Mouse (Mus musculus) heart, adult 11 months (tissue): Measurements from ENCODE around the gene Fam50b.

Source experiments
- DNase-seq: peaks from one replicate; pipeline ENCODE4 v3.0.0; 2022

Gene Fam50b

DNA sequence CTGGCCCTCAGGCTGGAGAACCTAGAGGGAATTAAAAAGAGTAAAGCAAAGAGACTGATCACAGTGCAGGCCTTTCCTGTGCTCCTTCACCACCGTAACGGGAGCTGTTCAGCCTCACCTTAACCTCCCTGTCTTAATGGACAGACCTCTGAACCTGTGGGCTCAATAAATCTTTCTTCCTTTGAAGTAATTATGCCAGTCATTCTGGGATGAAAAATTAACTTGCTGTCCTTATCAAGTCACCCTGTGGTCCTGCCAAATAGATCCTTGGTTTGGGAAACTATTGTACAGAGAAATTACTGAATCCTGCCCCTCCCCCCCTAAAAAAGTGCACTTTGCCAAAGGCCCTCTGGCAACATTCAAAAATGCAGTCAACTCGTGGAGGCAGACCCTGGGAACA, 4.4 kb downstream of the Fam50b start:
- peak; percentile 73 for DNase-seq

GRCm38 (mm10) chr13:34741254-34741653, 6.6 kb downstream of the Fam50b start:
- peak; percentile 64 for DNase-seq

- peak; percentile 83 for DNase-seq
Observed at GRCm38 (mm10) chr13:34741813-34742568, 7.3 kb downstream of the Fam50b start.

- peak; percentile 87 for DNase-seq
Observed at GRCm38 (mm10) chr13:34746811-34747210, 12.2 kb downstream of the Fam50b start.

DNA sequence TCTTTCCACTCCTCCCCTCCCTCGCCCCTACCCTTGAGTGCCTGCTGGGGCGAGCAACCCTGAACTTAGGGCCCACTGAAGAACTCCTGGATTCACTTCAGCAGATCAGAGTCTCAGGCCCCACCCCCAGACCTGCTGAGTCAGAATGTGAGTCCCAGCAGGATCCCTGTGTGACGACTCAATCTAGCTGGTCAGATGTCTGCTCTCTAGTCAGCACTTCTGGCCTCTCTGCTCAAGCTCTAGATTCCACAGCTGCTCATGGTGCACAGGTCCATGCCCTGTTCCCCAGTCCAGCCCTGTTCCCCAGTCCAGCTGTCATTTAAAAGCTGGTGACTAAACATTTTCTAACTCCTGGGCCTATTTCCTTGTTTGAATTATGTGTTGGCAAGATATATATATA, 13.9 kb downstream of the Fam50b start:
- peak; percentile 87 for DNase-seq

DNA sequence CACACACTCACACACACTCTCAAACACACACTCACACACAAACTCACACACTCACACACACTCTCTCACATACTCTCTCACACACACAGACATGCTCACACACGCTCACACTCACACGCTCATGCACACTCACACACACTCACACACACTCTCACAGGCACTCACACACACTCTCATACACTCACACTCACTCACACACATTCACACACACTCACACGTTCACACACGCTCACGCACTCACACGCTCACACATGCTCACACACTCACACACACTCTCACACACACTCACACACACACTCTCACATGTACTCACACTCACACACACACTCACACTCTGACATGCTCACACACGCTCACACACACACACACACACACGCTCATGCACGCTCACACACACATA, 24.6 kb downstream of the Fam50b start:
- peak; percentile 76 for DNase-seq

DNA sequence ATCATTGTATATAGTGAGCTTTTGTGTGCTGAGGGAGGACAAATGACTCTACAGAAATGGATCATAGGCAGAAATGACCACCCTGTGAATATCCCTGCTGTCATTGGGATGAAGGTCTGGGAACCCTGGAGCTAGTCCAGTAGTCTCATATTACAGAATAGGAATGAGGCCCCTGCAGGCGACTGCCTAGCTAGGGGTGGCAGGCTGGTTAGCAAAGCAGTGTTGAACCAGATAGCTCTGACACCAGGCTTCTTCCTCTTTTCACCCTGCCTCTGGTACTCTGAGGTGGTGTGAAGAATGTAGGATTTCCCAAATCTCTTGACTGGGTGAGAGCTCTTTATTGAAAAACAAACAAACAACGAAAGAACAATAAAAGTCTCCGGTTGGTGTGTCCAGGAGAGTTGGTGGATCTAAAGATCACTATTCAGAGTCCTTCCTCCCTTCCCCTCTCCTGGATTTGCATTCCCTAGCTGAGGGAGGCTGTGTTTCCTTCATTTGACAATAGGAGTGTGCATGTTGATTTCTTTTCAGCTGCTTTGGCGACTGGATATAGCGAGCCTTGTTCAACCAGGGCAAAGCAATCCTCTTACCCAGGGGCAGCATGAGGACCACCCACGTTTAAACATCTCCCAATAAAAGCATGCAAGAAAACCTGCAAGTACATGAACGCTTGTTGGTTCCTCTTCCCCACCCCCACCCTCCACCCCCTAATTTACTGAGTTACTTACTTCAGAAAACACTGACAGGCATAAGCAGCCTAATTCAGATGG, 26.1 kb downstream of the Fam50b start:
- DNase-seq = peak; percentile 81

DNA sequence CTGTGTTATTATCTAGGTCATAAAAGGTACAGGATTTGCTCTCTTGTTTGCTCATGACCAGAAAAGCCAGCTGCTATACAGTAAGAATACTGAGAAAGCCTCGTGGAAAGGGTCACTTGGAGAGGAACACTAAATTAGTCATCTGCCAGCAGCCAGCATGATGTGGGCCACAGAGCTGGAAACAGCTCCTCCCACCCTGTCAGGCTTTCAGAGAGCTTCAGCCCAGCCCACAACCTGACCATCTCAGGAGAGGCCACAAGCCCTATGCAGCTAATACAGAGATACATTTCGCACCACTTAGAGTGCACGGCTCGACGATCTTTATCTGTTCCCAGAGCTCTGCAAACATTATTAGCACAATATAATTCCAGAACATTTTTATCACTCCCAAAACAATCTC, 27.5 kb downstream of the Fam50b start:
- DNase-seq = peak; percentile 83

- peak; percentile 45 for DNase-seq
Observed at GRCm38 (mm10) chr13:34762865-34763264, 28.2 kb downstream of the Fam50b start.

DNA sequence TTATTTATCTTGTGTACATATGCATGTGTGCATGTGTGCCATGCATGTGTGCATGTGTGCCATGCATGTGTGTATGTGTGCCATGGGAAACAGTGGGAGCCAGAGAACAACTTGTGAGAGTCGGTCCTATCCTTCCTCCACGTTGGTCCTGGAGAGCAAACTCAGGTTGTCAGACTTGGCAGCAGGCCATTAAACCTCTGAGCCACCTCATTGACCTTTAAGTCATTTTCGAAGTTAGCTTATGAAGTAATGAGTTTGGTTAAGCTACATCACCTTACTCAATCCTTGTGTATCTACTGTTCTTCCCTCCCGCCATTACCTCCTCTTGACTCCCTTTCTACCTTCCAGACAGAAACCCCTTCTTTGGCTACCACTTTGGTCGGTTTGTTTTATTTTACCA, 30.6 kb downstream of the Fam50b start:
- DNase-seq = peak; percentile 23

DNA sequence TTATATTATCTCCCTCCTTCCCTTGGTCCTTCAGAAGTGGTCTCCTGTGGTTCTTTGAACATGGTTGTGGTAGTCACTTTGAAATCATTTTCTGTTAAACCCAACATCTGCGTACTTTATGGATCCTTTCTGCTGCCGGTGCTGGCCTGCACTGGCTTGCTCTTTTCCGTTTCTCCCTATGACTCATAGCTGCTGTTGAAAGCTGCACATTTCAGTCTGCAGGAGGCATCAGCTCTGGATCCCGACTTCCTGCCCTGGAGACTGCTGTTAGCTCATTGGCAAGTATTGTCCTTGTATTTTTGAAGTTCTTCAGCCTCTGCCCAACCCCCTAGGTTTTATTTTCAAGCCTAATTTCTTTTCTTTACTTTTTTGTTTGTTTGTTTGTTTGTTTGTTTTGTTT, 31.9 kb downstream of the Fam50b start:
- DNase-seq = peak; percentile 92

- DNase-seq = peak; percentile 71
Observed at GRCm38 (mm10) chr13:34767527-34768292, 33.1 kb downstream of the Fam50b start.

DNA sequence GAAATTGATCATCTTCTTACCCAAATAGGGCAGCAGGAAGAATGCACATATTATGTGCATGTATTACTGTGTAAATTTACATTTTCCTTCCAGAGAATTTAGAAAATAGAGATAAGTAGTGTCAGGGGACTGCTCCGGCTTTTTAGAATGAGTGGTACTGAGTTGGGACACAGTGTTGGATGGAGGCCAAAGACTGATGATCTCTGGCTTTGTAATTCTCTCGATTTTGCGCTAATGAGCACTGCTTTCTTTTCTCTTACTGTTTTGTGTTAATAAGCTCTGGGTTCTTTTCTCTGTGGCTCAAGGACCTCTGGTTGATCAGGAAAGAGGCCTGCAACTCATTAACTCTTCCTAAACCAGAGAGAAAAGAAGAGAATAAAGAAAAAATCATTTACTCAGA, 42.1 kb downstream of the Fam50b start:
- peak; percentile 9 for DNase-seq

GRCm38 (mm10) chr13:34780856-34781610, 46.4 kb downstream of the Fam50b start:
- DNase-seq = no peak

DNA sequence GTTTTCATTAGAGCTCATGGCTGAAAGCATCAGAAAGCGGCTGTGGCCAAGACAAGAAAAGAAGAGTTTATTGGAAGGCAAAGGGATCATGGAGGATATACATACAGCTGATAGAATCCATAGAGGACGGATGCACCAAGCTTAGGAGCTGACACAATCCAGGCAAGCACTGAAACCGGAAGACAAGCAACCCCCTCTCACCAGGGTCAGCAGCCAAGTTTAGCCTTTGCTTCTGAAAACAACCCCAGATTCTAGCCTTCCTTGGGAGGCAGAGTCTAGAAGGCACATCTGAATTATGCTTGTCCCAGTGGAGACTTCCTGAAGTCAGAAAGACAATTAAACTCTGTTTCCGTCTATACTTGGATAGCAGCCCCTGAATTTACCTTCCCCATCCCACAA, 47.0 kb downstream of the Fam50b start:
- no peak for DNase-seq

DNA sequence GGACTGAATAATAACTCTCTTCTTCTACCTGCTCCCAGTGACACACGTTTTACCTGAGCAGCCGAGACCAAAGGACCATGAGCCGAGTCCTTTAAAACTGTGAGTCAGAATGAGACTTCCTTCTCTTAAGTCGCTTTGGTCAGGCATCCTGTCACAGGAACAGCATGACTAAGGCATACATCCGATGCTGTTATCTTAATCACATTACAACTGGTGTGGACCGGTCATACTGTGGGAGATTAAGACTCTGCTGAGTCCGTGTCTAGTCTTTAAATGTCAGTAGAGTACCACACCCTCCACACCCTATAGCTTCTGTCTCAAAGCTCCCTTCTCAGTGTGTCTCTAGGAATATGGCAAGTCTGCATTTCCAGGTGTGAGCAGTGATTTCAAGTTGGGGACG, 50.2 kb downstream of the Fam50b start:
- peak; percentile 91 for DNase-seq

DNA sequence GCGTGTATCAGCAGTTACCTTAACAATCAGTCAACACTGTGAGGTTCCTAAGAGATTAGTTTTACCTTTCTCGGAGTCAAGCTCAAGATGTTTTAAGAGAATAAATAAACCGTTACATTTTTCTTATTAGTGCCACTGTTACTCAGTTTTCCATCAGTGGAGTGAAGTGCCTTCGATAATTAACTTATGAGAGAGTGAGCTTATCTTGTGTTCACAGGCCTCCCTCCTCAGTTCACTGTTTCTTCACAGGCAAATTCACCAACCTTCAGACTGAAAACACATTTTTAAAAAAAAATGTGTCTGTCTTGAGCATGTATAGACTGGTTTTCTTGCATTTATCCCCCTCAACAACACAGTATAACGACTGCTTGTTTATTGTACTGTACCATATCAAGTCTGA, 52.0 kb downstream of the Fam50b start:
- no peak for DNase-seq

GRCm38 (mm10) chr13:34787546-34787945, 52.9 kb downstream of the Fam50b start:
- DNase-seq = peak; percentile 36

- DNase-seq = peak; percentile 93
Observed at GRCm38 (mm10) chr13:34789176-34789818, 54.6 kb downstream of the Fam50b start.

DNA sequence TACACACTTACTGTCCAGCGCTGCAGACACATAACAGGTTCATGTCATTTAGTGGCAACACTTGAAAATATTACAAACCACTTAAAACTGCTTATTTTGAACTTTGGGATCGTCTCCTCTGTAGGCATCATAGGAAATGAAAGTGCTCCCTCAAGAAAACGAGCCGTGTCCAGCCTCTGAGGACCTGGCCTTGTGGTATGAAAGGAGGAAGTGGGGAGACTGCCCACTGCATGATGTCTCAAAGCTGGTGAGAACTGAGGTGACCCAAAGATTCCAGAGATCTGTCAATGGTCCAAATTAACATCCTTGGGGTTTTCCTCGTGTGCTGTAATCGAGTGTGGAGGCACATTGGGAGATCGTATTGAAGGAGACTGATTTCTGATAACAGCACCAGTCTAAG, 58.4 kb downstream of the Fam50b start:
- peak; percentile 92 for DNase-seq

GRCm38 (mm10) chr13:34793816-34794215, 59.2 kb downstream of the Fam50b start:
- peak; percentile 95 for DNase-seq

DNA sequence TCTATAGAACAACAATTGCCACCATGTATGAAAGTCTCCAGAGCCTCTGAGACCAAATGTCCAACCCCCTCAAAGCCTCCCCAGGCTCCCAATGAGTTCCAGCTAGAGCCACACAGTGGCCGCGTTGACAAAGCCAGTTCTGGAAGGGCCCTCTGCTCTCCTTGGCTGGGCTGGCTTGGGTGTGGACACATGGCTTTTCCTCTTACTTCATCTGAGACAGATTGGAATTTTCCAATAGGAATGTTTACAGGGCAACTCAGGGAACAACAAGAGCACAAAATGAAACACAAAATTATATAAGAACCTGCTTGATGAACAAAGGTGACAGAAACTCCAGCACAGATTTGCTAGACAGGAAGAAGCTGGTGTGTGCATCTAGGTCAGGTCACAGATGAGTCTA, 59.8 kb downstream of the Fam50b start:
- DNase-seq = peak; percentile 98
